Mouse (Mus musculus): ENCODE data around the gene Cpne7.

DNA sequence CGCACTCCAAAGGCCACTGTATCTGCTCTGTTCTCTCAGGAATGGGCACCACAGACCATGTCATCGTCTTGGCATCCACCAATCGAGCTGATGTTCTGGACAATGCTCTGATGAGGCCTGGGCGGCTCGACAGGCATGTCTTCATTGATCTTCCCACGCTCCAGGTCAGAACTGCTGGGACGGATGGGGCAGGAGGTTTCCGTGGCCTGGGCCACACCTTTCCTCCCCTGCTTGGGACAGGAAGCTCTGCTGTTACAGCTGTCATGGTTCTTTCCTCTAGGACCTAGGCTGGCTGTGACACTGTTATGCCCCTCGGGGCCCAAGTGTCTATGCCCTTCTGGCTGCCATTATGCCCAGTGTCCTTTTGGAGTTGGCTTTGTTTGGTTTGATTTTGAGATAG, 29.9 kb upstream of the Cpne7 start:
- TF ChIP-seq CTCF (IDR thresholded peaks at IDR 0.05; ENCODE audit: low read depth, low read length) (no peak), POLR2A (IDR thresholded peaks at IDR 0.05; ENCODE audit: insufficient read depth, low read length) (no peak)

Data from ES-Bruce4 (cell line).